Mouse (Mus musculus) limb, embryonic 14.5 days (tissue): ENCODE data around the gene Klf1. TPM values are rescaled to one million over a fixed set of nuclear protein-coding genes. Genes with fewer than 3 reads are reported as not detected.

Experiments
- ATAC-seq: fragments of 200-750 bp; cut with Nextera tagmentation; 2 replicates; pipeline ENCODE4 v1.8.0; 2017; ENCODE audit warnings: low read depth, moderate number of reproducible peaks, moderate TSS enrichment; ENCODE audit not compliant: low FRiP score
- DNase-seq: peaks from one replicate; pipeline ENCODE4 v3.0.0-alpha.2; 2015; ENCODE audit warnings: low spot score
- H3K27ac ChIP-seq: fragments of 300-500 bp; sonication (generic); replicated peaks from 2 replicates; pipeline ENCODE4 v1.5.1; 2014; ENCODE audit warnings: low read depth, mild to moderate bottlenecking, low read length, moderate library complexity, mixed read lengths
- H3K27me3 ChIP-seq: fragments of 300-500 bp; sonication (generic); 2 replicates; pipeline ENCODE4 v1.6.1; 2014; ENCODE audit warnings: low read length, mixed read lengths; ENCODE audit not compliant: control insufficient read depth, insufficient read depth
- H3K36me3 ChIP-seq: fragments of 300-500 bp; sonication (generic); 2 replicates; pipeline ENCODE4 v1.6.1; 2014; ENCODE audit warnings: mild to moderate bottlenecking, low read length, moderate library complexity, mixed read lengths; ENCODE audit not compliant: control insufficient read depth, insufficient read depth
- H3K4me1 ChIP-seq: fragments of 300-500 bp; sonication (generic); 2 replicates; pipeline ENCODE4 v1.6.1; 2014; ENCODE audit warnings: antibody characterized with exemption, low read length, mixed read lengths; ENCODE audit not compliant: control insufficient read depth, insufficient read depth
- H3K4me2 ChIP-seq: fragments of 300-500 bp; sonication (generic); replicated peaks from 2 replicates; pipeline ENCODE4 v1.6.1; 2014; ENCODE audit warnings: low read depth, mild to moderate bottlenecking, low read length, moderate library complexity; ENCODE audit not compliant: severe bottlenecking
- H3K4me3 ChIP-seq: fragments of 300-500 bp; sonication (generic); replicated peaks from 2 replicates; pipeline ENCODE4 v1.5.1; 2014; ENCODE audit warnings: low read length
- H3K9ac ChIP-seq: fragments of 300-500 bp; sonication (generic); 2 replicates; pipeline ENCODE4 v1.6.1; 2014; ENCODE audit warnings: mild to moderate bottlenecking, low read depth, low read length, moderate library complexity; ENCODE audit not compliant: severe bottlenecking
- H3K9me3 ChIP-seq: fragments of 300-500 bp; sonication (generic); 2 replicates; pipeline ENCODE4 v1.6.1; 2016; ENCODE audit warnings: low read length; ENCODE audit not compliant: control insufficient read depth
- POLR2A ChIP-seq: fragments of 200-500 bp; IDR thresholded peaks from 2 replicates; pipeline ENCODE4 v1.8.0; 2012; ENCODE audit warnings: inconsistent platforms, mild to moderate bottlenecking, moderate library complexity, borderline replicate concordance; ENCODE audit not compliant: insufficient read depth, insufficient read length; ENCODE audit errors: extremely low read depth
- WGBS: fragments of 180-500 bp; shearing (Covaris S2); extraction: QIAGEN DNeasy Blood & Tissue Kit; methylation state at CpG from one replicate; pipeline ENCODE4 v1.1.7; 2014; 5-methylcytosine and 5-hydroxymethylcytosine counted together
- polyA plus RNA-seq, 2 experiments: library from polyadenylated mRNA; depleted of rRNA in 1 of 2; stranded (reverse) in 1 of 2; unstranded in 1 of 2; fragments of >200 nt; fragmentation: Nextera tagmentation in 1 of 2; extraction: Ambion mirVana in 1 of 2; gene quantifications; 2 replicates each; pipeline versions ENCODE4 v1.2.1 to v1.2.3; 2012 to 2014

Gene Klf1
- polyA plus RNA-seq, 2 experiments = 2.0 to 2.5 TPM

GRCm38 (mm10) chr8:84901071-84901470 is 657 bp upstream of the Klf1 start:
- Histone ChIP-seq H3K9me3 (no peaks in the 10 kb centered on the region), H3K27ac (no peak overlapping the region), H3K27me3 (no peaks in the 10 kb centered on the region), H3K4me3 (no peak overlapping the region), H3K4me2 (no peak overlapping the region), H3K4me1 (peaks cover 5% of the 10 kb centered on the region; the same call in 1 of the 2 replicates), H3K36me3 (no peaks in the 10 kb centered on the region), H3K9ac (no peak overlapping the region)
- 61% methylated on average over 4 of the region's 4 CpGs for WGBS
- DNase-seq = no peak
- TF ChIP-seq POLR2A = no peak
- no peak for ATAC-seq

- Histone ChIP-seq H3K27ac (no peak overlapping the region), H3K36me3 (no peaks in the 10 kb centered on the region), H3K9me3 (no peaks in the 10 kb centered on the region), H3K27me3 (no peaks in the 10 kb centered on the region), H3K4me3 (peak overlapping the region; percentile 61), H3K9ac (peak overlapping the region; percentile 75), H3K4me1 (peaks cover 5% of the 10 kb centered on the region; the same call in 1 of the 2 replicates), H3K4me2 (peak overlapping the region; percentile 96)
- no peak for TF ChIP-seq POLR2A
- WGBS = 3% methylated on average over 24 of the region's 24 CpGs
- no peak for DNase-seq
- ATAC-seq = peak; percentile 19; the same call in 1 of the 2 replicates
These were observed 715 bp downstream of the Klf1 start for GRCm38 (mm10) chr8:84902367-84902919.

DNA sequence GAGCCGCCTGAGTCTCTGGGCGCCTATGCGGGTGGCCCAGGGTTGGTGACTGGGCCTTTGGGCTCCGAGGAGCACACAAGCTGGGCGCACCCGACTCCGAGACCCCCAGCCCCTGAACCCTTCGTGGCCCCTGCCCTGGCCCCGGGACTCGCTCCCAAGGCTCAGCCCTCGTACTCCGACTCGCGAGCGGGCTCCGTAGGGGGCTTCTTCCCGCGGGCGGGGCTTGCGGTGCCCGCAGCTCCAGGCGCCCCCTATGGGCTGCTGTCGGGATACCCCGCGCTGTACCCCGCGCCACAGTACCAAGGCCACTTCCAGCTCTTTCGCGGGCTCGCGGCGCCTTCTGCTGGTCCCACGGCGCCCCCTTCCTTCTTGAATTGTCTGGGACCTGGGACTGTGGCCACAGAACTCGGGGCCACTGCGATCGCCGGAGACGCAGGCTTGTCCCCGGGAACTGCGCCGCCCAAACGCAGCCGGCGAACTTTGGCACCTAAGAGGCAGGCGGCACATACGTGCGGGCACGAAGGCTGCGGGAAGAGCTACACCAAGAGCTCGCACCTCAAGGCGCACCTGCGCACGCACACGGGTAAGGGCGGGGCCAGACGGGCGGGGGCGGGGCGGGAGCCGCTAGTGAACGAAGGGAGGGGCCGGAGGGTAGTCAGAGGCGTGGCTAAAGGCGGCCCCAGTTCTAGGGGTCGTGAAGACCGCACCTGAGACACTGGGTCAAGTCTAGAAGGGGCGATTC is 1.4 kb downstream of the Klf1 start:
- Histone ChIP-seq H3K27ac (no peak overlapping the region; the same call in 1 of the 2 replicates), H3K4me3 (peak overlapping the region; percentile 61), H3K27me3 (no peaks in the 10 kb centered on the region), H3K9me3 (no peaks in the 10 kb centered on the region), H3K4me1 (peaks cover 5% of the 10 kb centered on the region; the same call in 1 of the 2 replicates), H3K9ac (peak overlapping the region; percentile 75), H3K4me2 (peak overlapping the region; percentile 96), H3K36me3 (no peaks in the 10 kb centered on the region)
- under 1% methylated on average over 58 of the region's 68 CpGs for WGBS
- ATAC-seq = peak; percentile 91
- peak; percentile 81 for DNase-seq
- no peak for TF ChIP-seq POLR2A

DNA sequence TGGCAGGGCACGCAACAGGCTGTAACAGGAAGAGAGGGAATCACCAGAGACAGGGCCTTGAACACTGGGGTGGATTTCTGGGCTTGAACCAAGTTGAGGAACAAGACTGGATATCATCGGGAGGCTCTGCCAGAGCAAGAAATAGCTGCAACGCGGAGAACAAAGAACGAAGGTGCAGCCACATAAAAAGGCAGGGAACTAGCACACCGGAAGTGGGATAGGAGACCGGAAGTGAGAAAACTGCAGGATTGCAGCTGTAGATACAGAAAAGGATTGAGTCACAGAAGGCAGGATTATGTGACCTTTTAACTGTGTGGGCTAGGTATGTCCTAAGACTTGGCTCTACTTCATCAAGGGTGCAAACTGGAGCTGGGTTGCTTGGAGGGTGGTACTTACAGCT is 2.6 kb downstream of the Klf1 start:
- WGBS = 86% methylated on average over 7 of the region's 7 CpGs
- Histone ChIP-seq H3K36me3 (no peaks in the 10 kb centered on the region), H3K9me3 (no peaks in the 10 kb centered on the region), H3K9ac (no peak overlapping the region), H3K4me1 (peaks cover 10% of the 10 kb centered on the region), H3K27ac (no peak overlapping the region), H3K27me3 (no peaks in the 10 kb centered on the region), H3K4me2 (no peak overlapping the region), H3K4me3 (no peak overlapping the region)
- TF ChIP-seq POLR2A = no peak
- ATAC-seq (no peak), DNase-seq (no peak)

DNA sequence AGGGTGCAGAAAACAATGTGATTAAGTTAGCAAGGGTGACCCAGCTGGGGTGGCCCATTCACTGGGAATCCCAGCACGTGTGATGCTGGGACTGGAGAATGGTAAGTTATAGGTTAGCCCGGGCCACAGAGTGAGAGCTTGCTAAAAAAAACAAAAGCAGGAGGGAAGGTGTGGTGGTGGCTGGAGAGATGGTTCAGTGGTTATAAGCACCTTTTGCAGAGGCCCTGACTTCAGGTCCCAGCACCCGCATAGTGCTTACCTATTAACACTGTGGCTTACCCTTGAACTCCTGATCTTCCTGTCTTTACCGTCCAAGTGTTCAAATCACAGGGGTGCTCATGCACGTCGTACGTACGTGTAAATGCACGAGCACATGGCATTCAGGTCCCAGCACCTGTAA is 5.3 kb downstream of the Klf1 start:
- peaks cover 7% of the 10 kb centered on the region for H3K27me3 ChIP-seq
- ATAC-seq (no peak), DNase-seq (no peak)
- TF ChIP-seq POLR2A = no peak
- H3K27ac ChIP-seq = no peak overlapping the region
- WGBS = 90% methylated on average over 9 of the region's 9 CpGs
- no peak overlapping the region for H3K4me3 ChIP-seq
- peaks cover 13% of the 10 kb centered on the region for H3K4me1 ChIP-seq
- H3K36me3 ChIP-seq = no peaks in the 10 kb centered on the region
- no peaks in the 10 kb centered on the region for H3K9me3 ChIP-seq
- H3K4me2 ChIP-seq = no peak overlapping the region
- no peak overlapping the region for H3K9ac ChIP-seq
